Mouse (Mus musculus): Measurements from ENCODE around the gene Cldn20.

The Cldn20 gene

GRCm38 (mm10) chr17:3527841-3528471 lies 4.4 kb upstream of the Cldn20 start:
- in situ Hi-C loops (cut with MseI, MboI), result no loop called here

GRCm38 (mm10) chr17:3529523-3529922 lies 2.8 kb upstream of the Cldn20 start:
- in situ Hi-C loops (cut with MseI, MboI), result no loop called here

- in situ Hi-C loops (cut with MseI, MboI), result no loop called here
Observed at GRCm38 (mm10) chr17:3530549-3530948, 1.8 kb upstream of the Cldn20 start.

GRCm38 (mm10) chr17:3531641-3532040 lies 713 bp upstream of the Cldn20 start:
- in situ Hi-C loops (cut with MseI, MboI), result no loop called here

DNA sequence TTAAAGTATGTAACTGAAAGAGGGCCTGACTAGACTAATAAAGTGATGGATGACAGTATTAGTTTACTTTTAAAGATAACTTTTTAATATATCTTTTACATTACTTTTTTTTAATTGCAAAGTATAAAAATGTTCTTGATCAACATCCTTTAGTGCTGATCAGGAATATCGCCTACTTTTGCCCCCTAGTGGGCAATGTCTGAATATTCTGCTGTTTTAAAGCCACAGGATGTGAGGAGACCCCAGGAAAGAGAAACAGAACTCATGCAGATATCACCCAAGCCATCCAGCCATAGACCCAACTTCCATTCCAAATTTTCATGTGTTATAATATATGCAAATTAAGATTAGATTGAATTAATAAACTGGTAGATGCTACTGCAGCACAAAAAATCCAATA lies 1.1 kb downstream of the Cldn20 start:
- in situ Hi-C loops (cut with MseI, MboI), result no loop called here

- in situ Hi-C loops (cut with MseI, MboI), result no loop called here
Observed at GRCm38 (mm10) chr17:3540304-3540703, 8.0 kb downstream of the Cldn20 start.

DNA sequence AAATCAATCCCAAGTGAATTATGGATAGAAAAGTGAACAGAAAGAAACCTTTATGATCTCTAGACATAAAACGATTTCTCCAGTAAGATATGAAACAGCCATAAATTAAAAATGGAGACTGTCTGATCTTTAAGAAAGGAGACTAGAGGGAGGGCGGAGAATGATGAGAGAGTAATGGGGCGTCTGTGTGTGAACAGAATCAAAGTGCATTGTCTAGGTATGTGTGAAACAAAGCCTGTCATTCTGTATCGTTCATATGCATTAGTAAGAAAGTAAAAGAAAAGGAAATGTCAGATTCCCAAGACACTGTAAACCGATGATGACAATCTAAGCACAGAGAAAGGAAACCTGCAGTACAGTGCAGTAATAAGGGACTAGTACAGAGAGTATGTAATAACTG lies 8.7 kb downstream of the Cldn20 start:
- in situ Hi-C loops (cut with MseI, MboI), result no loop called here

- in situ Hi-C loops (cut with MseI, MboI), result no loop called here
Observed at GRCm38 (mm10) chr17:3547725-3548124, 15.4 kb downstream of the Cldn20 start.

- in situ Hi-C loops (cut with MseI, MboI), result no loop called here
Observed at GRCm38 (mm10) chr17:3556251-3556650, 23.9 kb downstream of the Cldn20 start.

GRCm38 (mm10) chr17:3557331-3558311 lies 25.3 kb downstream of the Cldn20 start, which contains the start of gene Tfb1m:
TSS of gene Tfb1m (minus strand) at chr17:3557781.
- in situ Hi-C loops (cut with MseI, MboI), result no loop called here

- in situ Hi-C loops (cut with MseI, MboI), result no loop called here
Observed at GRCm38 (mm10) chr17:3558356-3558870, 26.1 kb downstream of the Cldn20 start.

DNA sequence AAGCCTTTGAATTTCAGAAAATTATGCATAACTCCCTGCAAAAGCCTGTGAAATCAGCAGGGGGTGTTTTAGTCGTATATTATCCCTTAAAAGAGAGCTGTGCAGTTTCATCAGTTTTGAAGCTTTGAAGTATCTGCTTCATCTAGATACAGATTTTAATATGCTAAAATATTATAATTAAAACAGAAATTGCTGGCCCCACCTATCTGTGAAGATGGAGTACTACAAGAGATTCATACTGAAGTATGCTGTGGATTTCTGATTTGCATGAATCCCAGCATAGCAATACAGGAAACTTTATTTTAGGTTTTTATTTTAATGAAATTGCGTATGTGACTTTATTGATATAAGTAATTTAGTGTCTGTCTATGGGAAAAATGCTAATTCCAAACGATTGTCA lies 28.2 kb downstream of the Cldn20 start:
- in situ Hi-C loops (cut with MseI, MboI), result loop anchor here in 1 of 2 experiments (5.0 kb wide), 1 partner anchor 542 kb away; no protein-coding TSS in a partner anchor

DNA sequence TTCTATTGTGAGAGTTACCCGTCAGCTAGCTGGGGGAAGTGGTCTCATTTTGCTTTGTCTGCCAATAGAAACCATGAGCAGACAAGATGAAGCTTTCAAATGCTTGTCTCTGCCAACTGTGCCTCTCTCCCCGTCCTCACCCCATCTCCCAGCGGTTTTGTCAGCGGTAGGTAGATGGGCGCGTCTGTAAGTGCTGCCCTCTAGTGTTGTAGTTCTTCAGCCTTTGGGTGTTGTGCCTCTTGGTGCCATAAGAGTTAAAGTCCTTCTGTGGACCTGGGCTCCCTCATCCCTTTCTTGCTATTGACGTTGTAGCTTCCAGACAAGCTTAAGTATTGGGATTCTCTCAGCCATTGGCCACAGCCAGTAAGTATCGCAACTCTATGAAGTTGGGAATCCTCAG lies 30.1 kb downstream of the Cldn20 start:
- in situ Hi-C loops (cut with MseI, MboI), result loop anchor here in 1 of 2 experiments (5.0 kb wide), 1 partner anchor 540 kb away; no protein-coding TSS in a partner anchor

GRCm38 (mm10) chr17:3570876-3571275 lies 38.5 kb downstream of the Cldn20 start:
- in situ Hi-C loops (cut with MseI, MboI), result loop anchor here in 1 of 2 experiments (5.0 kb wide), 1 partner anchor 221 kb away; no protein-coding TSS in a partner anchor
